Mouse (Mus musculus): ENCODE measurements at regions not wholly inside any gene's neighbourhood (a gene's known extent, or its start where the extent isn't known, plus 50 kb on each side); places are given as distances from the start of the nearest gene placed in this dataset.

DNA sequence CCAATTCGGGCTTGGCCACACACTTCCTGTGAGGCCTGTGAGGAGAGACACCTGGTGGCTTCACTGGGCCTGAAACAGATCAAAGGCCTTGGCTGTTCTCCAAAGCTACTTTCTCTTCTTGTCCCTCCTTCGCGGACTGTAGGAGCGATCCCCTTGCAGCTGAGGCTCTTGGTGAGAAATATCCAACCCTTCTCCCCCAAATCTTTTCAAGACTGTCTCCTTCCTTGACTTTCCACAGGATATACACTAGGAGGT, 86.2 kb upstream of the Lhx1 start:
- WGBS, result 53% methylated on average over 4 of the region's 4 CpGs
- no peak for ATAC-seq (replicated peaks; ENCODE audit: extremely low read depth, insufficient read depth, low FRiP score)

GRCm38 (mm10) chr11:84610774-84611624, 85.7 kb upstream of the Lhx1 start:
- no peaks in the 10 kb centered on the region for H3K9me3 ChIP-seq (replicated peaks; ENCODE audit: control insufficient read depth, low read length)
- ATAC-seq (replicated peaks; ENCODE audit: extremely low read depth, insufficient read depth, low FRiP score), result no peak

More for the DNA sequence above, 86.2 kb upstream of the Lhx1 start:
- no peaks in the 10 kb centered on the region for H3K9me3 ChIP-seq (replicated peaks; ENCODE audit: control insufficient read depth, low read length)
- H3K4me1 ChIP-seq (ENCODE audit: control insufficient read depth, insufficient read depth, low read length), result no peaks in the 10 kb centered on the region
- H3K27ac ChIP-seq (ENCODE audit: low read length), result no peak overlapping the region
- no peak overlapping the region for H3K4me3 ChIP-seq (ENCODE audit: low read length)
- H3K27me3 ChIP-seq (ENCODE audit: control insufficient read depth, insufficient read depth, low read length), result no peaks in the 10 kb centered on the region
- H3K9ac ChIP-seq (ENCODE audit: low read length), result no peak overlapping the region
- no peaks in the 10 kb centered on the region for H3K36me3 ChIP-seq (ENCODE audit: control insufficient read depth, insufficient read depth)
- no peak overlapping the region for H3K4me2 ChIP-seq (ENCODE audit: low read depth, low read length)

GRCm38 (mm10) chr11:84604781-84605180, 79.4 kb upstream of the Lhx1 start:
- Histone ChIP-seq H3K4me1 (ENCODE audit: control insufficient read depth, insufficient read depth, low read length) (peaks cover 5% of the 10 kb centered on the region), H3K36me3 (ENCODE audit: control insufficient read depth, insufficient read depth) (no peaks in the 10 kb centered on the region), H3K4me3 (ENCODE audit: low read length) (no peak overlapping the region), H3K9me3 (replicated peaks; ENCODE audit: control insufficient read depth, low read length) (no peaks in the 10 kb centered on the region), H3K9ac (ENCODE audit: low read length) (no peak overlapping the region), H3K27ac (ENCODE audit: low read length) (no peak overlapping the region), H3K4me2 (ENCODE audit: low read depth, low read length) (no peak overlapping the region), H3K27me3 (ENCODE audit: control insufficient read depth, insufficient read depth, low read length) (peaks cover 9% of the 10 kb centered on the region; the same call in 1 of the 2 replicates)
- WGBS, result 4% methylated on average over 6 of the region's 6 CpGs
- no peak for ATAC-seq (replicated peaks; ENCODE audit: extremely low read depth, insufficient read depth, low FRiP score)

More at GRCm38 (mm10) chr11:84610774-84611624, 85.7 kb upstream of the Lhx1 start:
- Histone ChIP-seq H3K27me3 (ENCODE audit: control insufficient read depth, insufficient read depth, low read length) (no peaks in the 10 kb centered on the region), H3K4me3 (ENCODE audit: low read length) (no peak overlapping the region), H3K4me2 (ENCODE audit: low read depth, low read length) (no peak overlapping the region), H3K4me1 (ENCODE audit: control insufficient read depth, insufficient read depth, low read length) (no peaks in the 10 kb centered on the region), H3K36me3 (ENCODE audit: control insufficient read depth, insufficient read depth) (no peaks in the 10 kb centered on the region), H3K27ac (ENCODE audit: low read length) (no peak overlapping the region), H3K9ac (ENCODE audit: low read length) (no peak overlapping the region)
- WGBS, result 78% methylated on average over 7 of the region's 7 CpGs

DNA sequence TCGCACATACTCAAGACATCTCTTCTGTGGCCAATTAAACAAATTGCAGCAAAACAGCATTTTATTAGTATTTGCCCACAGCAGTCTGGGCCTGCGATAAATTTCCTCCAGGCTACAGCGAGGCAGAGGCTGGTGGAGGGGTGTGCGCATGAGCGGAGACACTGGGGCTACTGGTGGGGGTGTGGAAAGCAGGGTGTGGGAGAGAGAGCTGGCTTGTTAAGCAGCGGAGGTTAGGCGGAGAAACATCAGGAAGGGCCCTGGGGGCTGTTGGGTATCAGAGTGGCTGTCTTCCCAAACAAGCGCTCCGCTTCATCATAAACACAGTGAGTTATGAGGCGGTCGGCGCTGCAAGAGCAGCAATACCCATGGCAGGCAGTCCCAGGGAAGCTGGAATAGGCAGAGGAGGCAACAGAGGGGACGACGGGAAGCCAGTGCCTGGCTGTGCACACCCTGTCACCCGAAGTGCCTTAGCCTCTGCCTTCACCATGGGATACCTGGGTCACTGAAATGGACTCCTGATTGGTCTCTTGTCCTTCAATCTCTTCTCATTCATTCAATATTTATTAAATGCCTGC, 74.0 kb upstream of the Lhx1 start:
- H3K27me3 ChIP-seq (ENCODE audit: control insufficient read depth, insufficient read depth, low read length), result peaks cover 12% of the 10 kb centered on the region; the same call in 1 of the 2 replicates
- no peak overlapping the region for H3K27ac ChIP-seq (ENCODE audit: low read length)
- H3K9me3 ChIP-seq (replicated peaks; ENCODE audit: control insufficient read depth, low read length), result no peaks in the 10 kb centered on the region
- H3K4me3 ChIP-seq (ENCODE audit: low read length), result no peak overlapping the region
- H3K36me3 ChIP-seq (ENCODE audit: control insufficient read depth, insufficient read depth), result no peaks in the 10 kb centered on the region
- H3K4me1 ChIP-seq (ENCODE audit: control insufficient read depth, insufficient read depth, low read length), result peaks cover under 1% of the 10 kb centered on the region; the same call in 1 of the 2 replicates
- H3K9ac ChIP-seq (ENCODE audit: low read length), result no peak overlapping the region
- 55% methylated on average over 15 of the region's 15 CpGs for WGBS
- ATAC-seq (replicated peaks; ENCODE audit: extremely low read depth, insufficient read depth, low FRiP score), result no peak
- H3K4me2 ChIP-seq (ENCODE audit: low read depth, low read length), result no peak overlapping the region

- Histone ChIP-seq H3K9ac (ENCODE audit: low read length) (no peak overlapping the region), H3K27me3 (ENCODE audit: control insufficient read depth, insufficient read depth, low read length) (peaks cover 12% of the 10 kb centered on the region), H3K4me3 (ENCODE audit: low read length) (no peak overlapping the region), H3K4me2 (ENCODE audit: low read depth, low read length) (no peak overlapping the region), H3K36me3 (ENCODE audit: control insufficient read depth, insufficient read depth) (no peaks in the 10 kb centered on the region), H3K27ac (ENCODE audit: low read length) (no peak overlapping the region), H3K9me3 (replicated peaks; ENCODE audit: control insufficient read depth, low read length) (no peaks in the 10 kb centered on the region), H3K4me1 (ENCODE audit: control insufficient read depth, insufficient read depth, low read length) (no peaks in the 10 kb centered on the region)
- 74% methylated on average over 9 of the region's 9 CpGs for WGBS
- ATAC-seq (replicated peaks; ENCODE audit: extremely low read depth, insufficient read depth, low FRiP score), result no peak
Measured at GRCm38 (mm10) chr11:84597572-84598295, 72.4 kb upstream of the Lhx1 start.

DNA sequence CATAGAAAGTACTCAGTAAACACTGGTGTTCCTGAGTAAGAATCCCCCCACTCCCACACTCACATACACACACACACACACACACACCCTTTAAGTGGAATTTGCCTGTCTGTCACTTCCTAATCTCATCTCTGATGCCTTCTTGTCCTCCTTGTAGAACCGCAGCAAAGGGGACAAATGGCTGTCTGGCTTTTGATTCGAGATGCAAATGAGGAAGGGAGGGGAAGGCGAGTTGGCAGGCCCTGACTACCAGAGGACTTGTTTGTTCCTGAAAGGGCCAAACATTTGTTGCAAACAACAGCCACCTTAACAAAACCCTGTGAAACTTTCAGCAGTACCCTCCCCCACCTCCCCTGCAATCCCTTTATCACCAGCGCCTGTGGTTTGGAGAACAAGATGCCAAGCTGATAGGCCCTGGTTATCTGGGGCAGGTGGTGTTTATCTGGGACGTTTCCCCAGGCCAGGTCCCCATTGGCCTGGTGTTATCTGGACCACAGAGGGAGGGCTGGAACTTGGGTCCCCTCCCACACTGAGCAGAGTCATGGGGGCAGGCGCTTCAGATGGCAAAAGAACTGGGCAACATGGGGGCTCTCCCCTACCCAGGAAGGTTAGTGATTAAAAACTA, 67.5 kb upstream of the Lhx1 start:
- Histone ChIP-seq H3K4me1 (ENCODE audit: control insufficient read depth, insufficient read depth, low read length) (no peaks in the 10 kb centered on the region), H3K4me3 (ENCODE audit: low read length) (no peak overlapping the region), H3K36me3 (ENCODE audit: control insufficient read depth, insufficient read depth) (no peaks in the 10 kb centered on the region), H3K27ac (ENCODE audit: low read length) (no peak overlapping the region), H3K27me3 (ENCODE audit: control insufficient read depth, insufficient read depth, low read length) (no peaks in the 10 kb centered on the region; the same call in none of the 2 replicates), H3K4me2 (ENCODE audit: low read depth, low read length) (no peak overlapping the region), H3K9ac (ENCODE audit: low read length) (no peak overlapping the region), H3K9me3 (replicated peaks; ENCODE audit: control insufficient read depth, low read length) (no peaks in the 10 kb centered on the region)
- ATAC-seq (replicated peaks; ENCODE audit: extremely low read depth, insufficient read depth, low FRiP score), result no peak
- 17% methylated on average over 6 of the region's 6 CpGs for WGBS

- Histone ChIP-seq H3K36me3 (ENCODE audit: control insufficient read depth, insufficient read depth) (no peaks in the 10 kb centered on the region), H3K27me3 (ENCODE audit: control insufficient read depth, insufficient read depth, low read length) (0 out of 2 replicates have a peak, but pooled peaks cover 4% of the 10 kb centered on the region), H3K9ac (ENCODE audit: low read length) (no peak overlapping the region), H3K9me3 (replicated peaks; ENCODE audit: control insufficient read depth, low read length) (no peaks in the 10 kb centered on the region), H3K4me2 (ENCODE audit: low read depth, low read length) (no peak overlapping the region), H3K4me3 (ENCODE audit: low read length) (no peak overlapping the region), H3K4me1 (ENCODE audit: control insufficient read depth, insufficient read depth, low read length) (no peaks in the 10 kb centered on the region), H3K27ac (ENCODE audit: low read length) (no peak overlapping the region)
- WGBS, result 44% methylated on average over 14 of the region's 14 CpGs
- no peak for ATAC-seq (replicated peaks; ENCODE audit: extremely low read depth, insufficient read depth, low FRiP score)
Measured at GRCm38 (mm10) chr11:84587107-84587506, 61.8 kb upstream of the Lhx1 start.

- Histone ChIP-seq H3K4me2 (ENCODE audit: low read depth, low read length) (no peak overlapping the region), H3K27ac (ENCODE audit: low read length) (no peak overlapping the region), H3K4me1 (ENCODE audit: control insufficient read depth, insufficient read depth, low read length) (no peaks in the 10 kb centered on the region), H3K9ac (ENCODE audit: low read length) (no peak overlapping the region), H3K9me3 (replicated peaks; ENCODE audit: control insufficient read depth, low read length) (no peaks in the 10 kb centered on the region), H3K4me3 (ENCODE audit: low read length) (no peak overlapping the region), H3K27me3 (ENCODE audit: control insufficient read depth, insufficient read depth, low read length) (0 out of 2 replicates have a peak, but pooled peaks cover 4% of the 10 kb centered on the region), H3K36me3 (ENCODE audit: control insufficient read depth, insufficient read depth) (no peaks in the 10 kb centered on the region)
- ATAC-seq (replicated peaks; ENCODE audit: extremely low read depth, insufficient read depth, low FRiP score), result no peak
- WGBS, result 35% methylated on average over 3 of the region's 3 CpGs
Measured at GRCm38 (mm10) chr11:84585626-84586025, 60.3 kb upstream of the Lhx1 start.

Measured in heart, embryonic 16.5 days (tissue).